Mouse (Mus musculus): ENCODE results near the gene Upk3a.

DNA sequence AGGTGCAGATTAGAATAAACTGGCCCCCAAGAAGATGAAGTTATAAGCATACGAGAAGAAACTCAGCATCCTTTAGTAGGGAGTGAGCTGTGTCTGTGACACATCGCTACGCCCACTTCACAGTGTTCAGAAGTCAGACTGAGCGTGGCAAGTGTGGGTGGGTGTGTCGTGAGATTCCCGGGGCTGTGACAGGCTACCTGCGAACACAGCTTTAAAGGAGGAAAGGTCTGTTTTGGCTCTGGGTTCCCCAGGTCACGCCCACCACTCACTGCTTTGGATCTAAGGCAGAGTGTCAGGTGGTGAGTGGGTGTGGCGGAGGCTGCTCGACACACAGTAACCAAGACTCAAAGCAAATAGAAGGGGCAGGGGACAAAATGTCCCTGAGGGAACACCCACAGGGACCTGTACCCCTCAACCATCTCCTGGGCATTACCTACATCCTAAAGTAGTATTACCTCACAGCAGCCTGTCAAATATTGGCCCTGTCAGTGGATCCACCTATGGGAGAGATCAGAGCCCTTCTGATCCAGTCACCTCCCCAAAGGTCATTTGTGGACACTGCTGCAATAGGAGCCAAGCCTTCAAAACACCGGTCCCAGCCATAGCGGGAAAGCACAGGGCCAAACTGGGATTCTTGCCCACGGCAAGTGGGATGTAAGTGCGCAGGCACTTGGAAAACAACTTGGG is 19.0 kb upstream of the Upk3a start:
- TF ChIP-seq POLR2A (IDR thresholded peaks at IDR 0.05; ENCODE audit: low read depth, low read length), result no peak
- no peak for TF ChIP-seq CTCF (IDR thresholded peaks at IDR 0.05; ENCODE audit: extremely low read depth, insufficient read depth, insufficient read length, insufficient replicate concordance)
